Mouse (Mus musculus) bone marrow macrophage, adult 2 months (primary cell): Measurements from ENCODE around the gene Spats2.

Experiments used
- CTCF ChIP-seq: IDR thresholded peaks from 2 replicates; pipeline ENCODE4 v1.5.1; 2012; ENCODE audit warnings: low read depth, mild to moderate bottlenecking, low read length, moderate library complexity
- POLR2A ChIP-seq: IDR thresholded peaks from 2 replicates; pipeline ENCODE4 v1.6.1; 2012; ENCODE audit warnings: mild to moderate bottlenecking, low read depth, low read length, borderline replicate concordance

DNA sequence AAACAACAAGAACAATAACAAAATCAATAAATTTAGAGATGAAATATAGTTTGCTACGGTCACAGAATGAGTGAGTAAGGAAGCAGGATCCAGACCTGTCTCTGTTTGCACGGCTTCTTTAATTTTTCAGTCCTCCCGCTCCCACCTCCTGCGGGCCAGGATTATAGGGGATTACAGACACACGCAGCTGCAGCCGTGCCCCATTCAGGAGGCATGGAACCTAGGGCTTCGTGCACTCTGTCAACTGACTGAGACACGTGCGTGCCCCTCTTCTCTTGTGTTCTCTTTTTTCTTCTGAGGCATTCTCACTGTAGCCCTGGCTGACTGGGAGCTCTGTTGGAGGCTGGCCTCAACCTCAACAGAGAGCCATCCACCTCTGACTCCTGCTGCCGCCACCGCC, 3.7 kb downstream of the Spats2 start:
- no peak for TF ChIP-seq POLR2A
- no peak for TF ChIP-seq CTCF
